Comparison of ENCODE assay signal across 15 mouse cellular contexts in genomic region chr1:139079000-139079399, GRCm38 (mm10).
DNase-seq lines count a peak whose midpoint lies in the region; ATAC-seq and TF ChIP-seq lines count a peak whose summit lies in the region.
"Had no signal": no experiment of that assay in that cellular context is flagged by ENCODE, and none has a peak within 500 bp of the region (broad histone marks: within the 10 kb centered on the region; RNA-seq: fewer than 3 reads in every experiment).

No protein-coding gene starts in this region.

- intact Hi-C loops in heart, postnatal 10 days (cut with DNase I), result loop anchor here (5.0 kb wide), 1 partner anchor 117 kb away; the partner anchor contains the start of gene Dennd1b

- no peak overlapping the region for H3K9ac ChIP-seq in forebrain, embryonic 13.5 days
- no peak overlapping the region for H3K9ac ChIP-seq in forebrain, postnatal 0 days
- H3K9ac ChIP-seq in hindbrain, postnatal 0 days (replicated peaks; ENCODE audit: low read length), result no peak overlapping the region
- H3K9ac ChIP-seq in hindbrain, embryonic 13.5 days, result no peak overlapping the region
- H3K9ac ChIP-seq: embryonic facial prominence, embryonic 15.5 days; limb, embryonic 13.5 days; lung, embryonic 15.5 days had no signal

- H3K27me3 ChIP-seq in forebrain, embryonic 13.5 days, result no peaks in the 10 kb centered on the region
- H3K27me3 ChIP-seq in forebrain, postnatal 0 days (ENCODE audit: insufficient read depth, low read length), result no peaks in the 10 kb centered on the region
- H3K27me3 ChIP-seq in hindbrain, postnatal 0 days (ENCODE audit: insufficient read depth, low read length), result no peaks in the 10 kb centered on the region
- no peaks in the 10 kb centered on the region for H3K27me3 ChIP-seq in hindbrain, embryonic 13.5 days
- H3K27me3 ChIP-seq: embryonic facial prominence, embryonic 15.5 days; limb, embryonic 13.5 days; lung, embryonic 15.5 days had no signal

- peaks cover 22% of the 10 kb centered on the region for H3K4me1 ChIP-seq in forebrain, embryonic 13.5 days
- H3K4me1 ChIP-seq in forebrain, postnatal 0 days (ENCODE audit: insufficient read depth), result no peaks in the 10 kb centered on the region
- no peaks in the 10 kb centered on the region for H3K4me1 ChIP-seq in hindbrain, postnatal 0 days (ENCODE audit: insufficient read depth, low read length)
- peaks cover 14% of the 10 kb centered on the region for H3K4me1 ChIP-seq in hindbrain, embryonic 13.5 days (replicated peaks)
- H3K4me1 ChIP-seq: embryonic facial prominence, embryonic 15.5 days; hindbrain, embryonic 10.5 days had no signal

- peak; percentile 25 for ATAC-seq in forebrain, embryonic 13.5 days
- no peak for ATAC-seq in forebrain, postnatal 0 days
- ATAC-seq in hindbrain, postnatal 0 days, result no peak
- ATAC-seq in hindbrain, embryonic 13.5 days (ENCODE audit: low FRiP score), result no peak
- ATAC-seq: intestine, postnatal 0 days had no signal

- H3K36me3 ChIP-seq in forebrain, embryonic 13.5 days (ENCODE audit: poor library complexity, severe bottlenecking), result peaks cover 4% of the 10 kb centered on the region; the same call in 1 of the 2 replicates
- no peaks in the 10 kb centered on the region for H3K36me3 ChIP-seq in forebrain, postnatal 0 days (ENCODE audit: insufficient read depth)
- H3K36me3 ChIP-seq in hindbrain, postnatal 0 days (ENCODE audit: insufficient read depth, low read length), result no peaks in the 10 kb centered on the region
- no peaks in the 10 kb centered on the region for H3K36me3 ChIP-seq in hindbrain, embryonic 13.5 days
- H3K36me3 ChIP-seq: embryonic facial prominence, embryonic 15.5 days; hindbrain, embryonic 10.5 days; limb, embryonic 13.5 days; lung, embryonic 15.5 days had no signal

- no peak overlapping the region for H3K4me3 ChIP-seq in forebrain, embryonic 13.5 days
- H3K4me3 ChIP-seq in forebrain, postnatal 0 days (ENCODE audit: low read depth, low read length), result no peak overlapping the region
- no peak overlapping the region for H3K4me3 ChIP-seq in hindbrain, postnatal 0 days (ENCODE audit: low read length)
- no peak overlapping the region for H3K4me3 ChIP-seq in hindbrain, embryonic 13.5 days
- H3K4me3 ChIP-seq: embryonic facial prominence, embryonic 15.5 days; hindbrain, embryonic 10.5 days; limb, embryonic 13.5 days; lung, embryonic 15.5 days had no signal

- no peak for DNase-seq in forebrain, postnatal 0 days
- DNase-seq in hindbrain, postnatal 0 days (ENCODE audit: low spot score), result peak; percentile 34
- peak; percentile 89 for DNase-seq in MEL-GATA-1-ER (ENCODE audit: extremely low read depth, low read depth)
- DNase-seq in heart, postnatal 10 days, result peak; percentile 15 to 17
- no peak for DNase-seq in urinary bladder, adult 2 months (ENCODE audit: low spot score)
- no peak for DNase-seq in layer of hippocampus, adult 18-20 months (ENCODE audit: low spot score in 2 of 2)
- DNase-seq: adrenal gland, postnatal 10 days; layer of hippocampus, postnatal 36 days had no signal

- no peak for TF ChIP-seq CTCF in forebrain, postnatal 0 days (IDR thresholded peaks at IDR 0.05; ENCODE audit: low read depth)
- TF ChIP-seq CTCF in hindbrain, postnatal 0 days (IDR thresholded peaks at IDR 0.05; ENCODE audit: low read depth), result no peak

- peak overlapping the region; percentile 57; the same call in 1 of the 2 replicates for H3K27ac ChIP-seq in forebrain, embryonic 13.5 days
- no peak overlapping the region for H3K27ac ChIP-seq in forebrain, postnatal 0 days (ENCODE audit: low read depth, low read length)
- H3K27ac ChIP-seq in hindbrain, postnatal 0 days, result no peak overlapping the region
- no peak overlapping the region for H3K27ac ChIP-seq in hindbrain, embryonic 13.5 days
- H3K27ac ChIP-seq: embryonic facial prominence, embryonic 15.5 days; hindbrain, embryonic 10.5 days; limb, embryonic 13.5 days; lung, embryonic 15.5 days had no signal

- WGBS in forebrain, embryonic 13.5 days, result 62% methylated on average over 8 of the region's 8 CpGs
- WGBS in forebrain, postnatal 0 days, result 46% methylated on average over 8 of the region's 8 CpGs
- WGBS in hindbrain, postnatal 0 days, result 53% methylated on average over 8 of the region's 8 CpGs
- 82% methylated on average over 8 of the region's 8 CpGs for WGBS in hindbrain, embryonic 13.5 days

- peak overlapping the region; percentile 27; the same call in 1 of the 2 replicates for H3K4me2 ChIP-seq in forebrain, embryonic 13.5 days
- no peak overlapping the region for H3K4me2 ChIP-seq in forebrain, postnatal 0 days (ENCODE audit: low read depth)
- no peak overlapping the region for H3K4me2 ChIP-seq in hindbrain, postnatal 0 days (ENCODE audit: low read depth, low read length)
- H3K4me2 ChIP-seq in hindbrain, embryonic 13.5 days, result no peak overlapping the region
- H3K4me2 ChIP-seq: embryonic facial prominence, embryonic 15.5 days; limb, embryonic 13.5 days; lung, embryonic 15.5 days had no signal

- no peaks in the 10 kb centered on the region for H3K9me3 ChIP-seq in forebrain, embryonic 13.5 days (replicated peaks)
- H3K9me3 ChIP-seq in forebrain, postnatal 0 days (ENCODE audit: low read length), result no peaks in the 10 kb centered on the region
- H3K9me3 ChIP-seq in hindbrain, postnatal 0 days (ENCODE audit: low read length), result no peaks in the 10 kb centered on the region
- H3K9me3 ChIP-seq in hindbrain, embryonic 13.5 days, result no peaks in the 10 kb centered on the region
- H3K9me3 ChIP-seq: embryonic facial prominence, embryonic 15.5 days; hindbrain, embryonic 10.5 days; limb, embryonic 13.5 days; lung, embryonic 15.5 days had no signal

Comparison
In these comparisons a context has a peak if more than half of its experiments do, and no peak if none do; other contexts are left out.
1. DNase-seq: peak in hindbrain, postnatal 0 days (single experiment), MEL-GATA-1-ER (single experiment) and heart, postnatal 10 days (2 of 2); none in forebrain, postnatal 0 days (single experiment), urinary bladder, adult 2 months (single experiment) and layer of hippocampus, adult 18-20 months (0 of 2).